Mouse (Mus musculus) frontal cortex, postnatal 14 days (tissue): Measurements from ENCODE around the gene Gsk3a.
A peak's percentile ranks its signal among the peaks of the same experiment; 100 is the strongest.
"Not testable (repeated sequence)": the region's sequence is repeated elsewhere in the genome, so short reads cannot be mapped to it uniquely, and the experiment has no call there.

Source experiments
- DNase-seq, 2 experiments: peaks; one replicate each; pipeline ENCODE4 v3.0.0; 2022; ENCODE audit warnings: low spot score in 2 of 2

The Gsk3a gene

GRCm38 (mm10) chr7:25273259-25274241 is 35.9 kb upstream of the Gsk3a start:
- no peak for DNase-seq

GRCm38 (mm10) chr7:25272445-25273258 is 35.0 kb upstream of the Gsk3a start:
- no peak for DNase-seq

DNA sequence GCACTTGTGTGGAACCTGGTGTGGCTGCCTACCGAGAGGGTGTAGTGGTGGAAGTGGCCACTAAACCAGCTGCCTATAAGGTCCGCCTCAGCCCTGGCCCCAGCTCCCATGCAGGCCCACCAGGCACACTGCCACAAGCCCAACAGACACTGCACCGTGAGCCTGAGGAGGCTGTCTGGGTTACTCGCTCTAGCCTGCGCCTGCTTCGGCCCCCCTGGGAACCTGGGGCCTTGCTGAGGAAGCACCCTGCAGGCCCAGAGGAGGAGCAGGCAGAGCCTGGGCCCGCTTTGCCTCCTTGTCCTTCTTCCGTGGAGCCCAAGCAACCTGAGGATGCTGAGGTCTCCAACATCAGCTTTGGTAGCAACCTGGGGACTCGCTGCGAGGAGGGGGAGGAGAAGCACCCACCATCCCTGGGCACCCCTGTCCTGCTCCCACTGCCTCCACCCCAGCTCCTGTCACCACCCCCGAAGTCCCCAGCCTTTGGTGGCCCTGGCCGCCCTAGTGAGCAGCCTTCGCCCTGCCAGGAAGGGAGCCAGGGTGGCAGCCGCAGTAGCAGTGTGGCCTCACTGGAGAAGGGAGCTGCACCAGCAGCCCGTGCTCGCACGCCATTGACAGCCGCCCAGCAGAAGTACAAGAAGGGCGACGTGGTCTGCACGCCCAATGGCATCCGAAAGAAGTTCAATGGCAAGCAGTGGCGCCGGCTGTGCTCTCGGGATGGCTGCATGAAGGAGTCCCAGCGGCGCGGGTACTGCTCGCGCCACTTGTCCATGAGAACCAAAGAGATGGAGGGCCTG is 34.2 kb upstream of the Gsk3a start:
- no peak for DNase-seq

DNA sequence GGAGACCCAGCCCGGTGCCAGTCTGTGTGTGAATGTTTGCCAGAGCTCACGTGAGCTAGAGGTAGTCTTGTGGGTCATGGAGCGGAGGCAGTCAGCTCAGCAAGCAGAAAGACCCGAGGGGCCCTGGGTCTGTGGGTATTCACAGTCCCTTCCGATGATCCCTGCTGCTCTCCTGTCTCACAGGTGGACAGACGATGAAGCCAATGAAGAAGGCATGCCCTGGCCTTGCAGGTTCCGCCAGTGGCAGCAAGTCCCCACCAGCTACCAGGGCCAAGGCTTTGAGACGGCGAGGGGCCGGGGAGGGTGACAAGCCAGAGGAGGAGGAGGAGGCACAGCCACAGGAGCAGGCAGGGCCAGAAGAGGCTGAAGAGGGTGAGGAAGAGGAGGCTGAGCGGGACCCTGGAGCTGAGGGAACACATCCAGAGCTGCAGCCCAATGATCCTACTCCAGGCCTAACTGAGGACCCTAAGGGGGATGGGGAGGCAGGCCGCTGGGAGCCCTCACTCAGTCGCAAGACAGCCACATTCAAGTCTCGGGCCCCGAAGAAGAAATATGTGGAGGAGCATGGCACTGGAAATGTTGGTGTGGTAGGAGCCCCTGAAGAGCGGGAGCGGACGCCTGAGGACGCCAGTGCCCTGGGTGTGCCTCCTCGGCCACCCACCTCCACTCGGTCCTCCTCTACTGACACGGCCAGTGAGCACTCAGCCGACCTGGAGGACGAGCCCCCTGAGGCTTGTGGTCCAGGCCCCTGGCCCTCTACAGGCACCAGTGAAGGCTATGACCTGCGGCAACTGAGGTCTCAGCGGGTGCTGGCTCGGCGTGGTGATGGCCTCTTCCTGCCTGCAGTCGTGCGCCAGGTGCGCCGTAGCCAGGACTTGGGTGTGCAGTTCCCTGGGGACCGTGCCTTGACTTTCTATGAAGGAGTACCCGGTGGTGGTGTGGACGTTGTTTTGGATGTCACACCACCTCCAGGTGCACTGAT is 33.3 kb upstream of the Gsk3a start:
- no peak for DNase-seq

GRCm38 (mm10) chr7:25269545-25270271 is 32.1 kb upstream of the Gsk3a start:
- no peak for DNase-seq

GRCm38 (mm10) chr7:25269029-25269428 is 31.4 kb upstream of the Gsk3a start:
- DNase-seq, result no peak

DNA sequence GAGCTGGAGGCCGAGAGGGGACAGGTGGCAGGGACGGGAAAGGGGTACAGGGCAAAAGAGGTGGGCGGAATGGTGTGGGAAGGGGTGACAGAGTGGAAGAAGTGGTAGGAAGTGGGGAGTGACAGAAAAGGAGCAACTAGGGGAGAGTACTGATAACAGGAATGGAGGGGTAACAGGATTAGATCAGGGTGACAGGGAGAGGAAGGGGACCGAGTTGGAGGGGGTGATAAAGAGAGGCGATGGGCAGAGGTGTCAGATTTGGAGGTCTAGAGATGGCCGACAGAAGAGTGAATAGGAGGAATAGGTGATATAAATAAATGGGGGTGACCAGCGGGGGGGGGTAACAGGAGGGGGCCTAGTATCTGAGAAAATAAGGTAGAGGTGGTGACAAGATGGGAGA is 30.9 kb upstream of the Gsk3a start:
- DNase-seq, result no peak

DNA sequence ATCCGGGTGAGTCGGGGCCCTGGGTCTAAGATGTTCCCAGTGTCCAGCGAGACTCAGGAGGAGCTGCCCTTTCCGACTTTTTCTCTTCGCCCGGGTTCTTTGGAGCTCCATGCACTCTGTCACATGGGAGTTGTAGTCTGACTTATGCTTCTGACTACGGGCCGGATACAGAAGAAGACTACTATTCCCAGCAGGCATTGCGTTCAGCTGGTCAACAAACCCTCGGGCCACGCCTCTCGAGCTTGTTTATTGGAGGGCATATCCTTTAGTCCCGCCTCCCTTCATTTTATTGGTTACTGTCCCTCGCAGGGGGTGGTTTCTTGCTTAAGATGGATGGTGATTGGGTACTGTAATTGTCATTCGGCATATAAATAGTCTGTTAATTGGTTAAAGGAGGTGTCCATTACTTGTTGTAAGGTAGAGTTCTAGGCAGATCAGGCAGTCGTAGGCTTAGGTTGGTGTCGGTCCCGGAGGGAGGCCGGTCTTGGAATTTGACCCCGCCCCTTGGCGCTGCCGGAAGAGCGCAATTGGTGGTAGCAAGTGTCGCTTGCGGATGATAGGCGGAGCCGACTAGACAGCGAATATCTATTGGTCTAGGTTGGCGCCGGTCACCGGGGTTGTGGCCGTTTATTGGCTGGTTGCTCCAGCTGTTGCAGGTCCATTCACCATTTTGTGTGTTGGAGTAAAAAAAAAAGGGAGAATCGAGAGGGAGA is 30.3 kb upstream of the Gsk3a start:
- DNase-seq, result peak; percentile 99 to 100

- DNase-seq, result peak; percentile 99
Observed at GRCm38 (mm10) chr7:25267301-25267750, 29.7 kb upstream of the Gsk3a start, which contains the start of gene Cic. Gene Cic (plus strand): TSS chr7:25267704.

- no peak for DNase-seq
Observed at GRCm38 (mm10) chr7:25266180-25266962, 28.7 kb upstream of the Gsk3a start.

DNA sequence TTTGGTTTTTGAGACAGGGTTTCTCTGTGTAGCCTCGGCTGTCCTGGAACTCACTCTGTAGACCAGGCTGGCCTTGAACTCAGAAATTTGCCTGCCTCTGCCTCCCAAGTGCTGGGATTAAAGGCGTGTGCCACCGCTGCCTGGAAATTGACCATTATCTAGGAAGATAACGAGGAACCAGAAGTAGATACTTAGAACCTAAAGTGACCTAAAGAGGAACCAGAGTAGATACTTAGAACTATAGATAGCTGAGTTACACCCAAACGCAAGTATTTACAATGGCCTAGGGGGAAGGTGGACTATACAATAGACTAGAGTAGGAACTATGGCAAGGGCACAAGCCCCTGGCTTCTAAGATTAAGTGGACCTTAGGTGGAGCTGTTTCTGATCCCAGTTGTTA is 28.1 kb upstream of the Gsk3a start:
- not testable (repeated sequence) for DNase-seq

- DNase-seq, result no peak
Observed at GRCm38 (mm10) chr7:25263968-25264870, 26.6 kb upstream of the Gsk3a start.

- DNase-seq, result no peak
Observed at GRCm38 (mm10) chr7:25261896-25262295, 24.2 kb upstream of the Gsk3a start.

- no peak for DNase-seq
Observed at GRCm38 (mm10) chr7:25251822-25252221, 14.2 kb upstream of the Gsk3a start.

- peak; percentile 45 to 54 for DNase-seq
Observed at GRCm38 (mm10) chr7:25251071-25251791, 13.6 kb upstream of the Gsk3a start.
